Mouse (Mus musculus) cortical plate, adult 2 months (tissue): ENCODE data around the gene Rhof.

Experiments
- CTCF ChIP-seq: fragments of 200-500 bp; IDR thresholded peaks from 2 replicates; pipeline ENCODE4 v1.5.1; 2011; ENCODE audit warnings: mild to moderate bottlenecking, control low read depth, low read length; ENCODE audit not compliant: insufficient read depth; ENCODE audit errors: extremely low read depth
- POLR2A ChIP-seq: fragments of 200-500 bp; IDR thresholded peaks from 2 replicates; pipeline ENCODE4 v1.6.1; 2011; ENCODE audit warnings: mild to moderate bottlenecking, low read length, control low read depth; ENCODE audit not compliant: insufficient read depth; ENCODE audit errors: extremely low read depth

DNA sequence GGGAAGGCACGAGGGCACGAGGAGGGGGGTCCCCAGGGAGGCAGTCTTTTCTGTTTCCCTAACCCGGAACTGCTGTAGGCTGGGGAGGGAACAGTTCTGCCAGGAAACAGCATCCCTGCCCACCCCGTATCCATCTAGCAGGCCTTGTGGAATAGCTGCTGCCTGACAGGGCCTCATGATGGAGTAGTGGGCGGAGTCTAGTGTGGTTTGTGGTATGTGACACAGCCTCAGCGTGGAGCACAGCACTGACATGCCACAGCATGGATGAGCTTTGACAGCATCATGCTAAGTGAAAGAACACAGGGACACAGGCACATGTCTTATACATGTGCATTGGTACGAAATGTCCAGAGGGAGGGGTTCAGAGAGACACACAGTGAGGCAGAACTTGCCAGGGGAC, 30.1 kb downstream of the Rhof start:
- TF ChIP-seq CTCF (no peak), POLR2A (no peak)
